Mouse (Mus musculus): ENCODE results near the gene Gtpbp3. TPM values are rescaled to one million over a fixed set of nuclear protein-coding genes. Genes with fewer than 3 reads are reported as not detected.
A peak's percentile ranks its signal among the peaks of the same experiment; 100 is the strongest.
"Not testable (repeated sequence)": the region's sequence is repeated elsewhere in the genome, so short reads cannot be mapped to it uniquely, and the experiment has no call there.

Gene Gtpbp3
- polyA plus RNA-seq, 1 experiment from 2014 or later, result 12.5 TPM

- H3K36me3 ChIP-seq (ENCODE audit: control insufficient read depth, insufficient read depth, low read length); ATAC-seq; H3K9me3 ChIP-seq (replicated peaks; ENCODE audit: control insufficient read depth, low read length, poor library complexity, severe bottlenecking); H3K4me1 ChIP-seq (ENCODE audit: control insufficient read depth, insufficient read depth, low read length); H3K4me3 ChIP-seq (ENCODE audit: low read depth, low read length); H3K27me3 ChIP-seq (ENCODE audit: control insufficient read depth, insufficient read depth, low read depth, low read length); H3K9ac ChIP-seq (ENCODE audit: low read depth, low read length); H3K27ac ChIP-seq (ENCODE audit: low read length); H3K4me2 ChIP-seq (ENCODE audit: low read length): not testable (repeated sequence)
- WGBS, result 45% methylated on average over 8 of the region's 10 CpGs
Measured at GRCm38 (mm10) chr8:71519037-71519825, 31.3 kb downstream of the Gtpbp3 start.

DNA sequence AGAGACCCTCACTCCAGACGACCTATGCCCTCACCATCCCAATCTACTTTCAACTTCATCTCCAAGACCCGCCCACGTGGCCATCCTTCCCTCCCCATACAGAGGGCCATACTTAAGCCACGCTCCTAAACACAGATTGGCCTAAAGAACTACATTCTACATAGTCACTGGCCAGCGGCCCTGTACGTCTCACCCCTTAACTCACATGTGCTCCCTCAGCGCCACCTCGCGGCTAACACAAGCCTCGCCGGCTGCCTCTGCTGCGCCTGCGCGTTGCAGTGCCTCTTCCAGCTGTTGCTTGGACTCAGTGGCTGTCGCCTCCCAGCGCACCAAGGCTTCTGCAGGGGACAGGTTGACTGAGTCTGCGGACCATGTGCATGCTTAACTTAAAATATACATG lies 33.7 kb downstream of the Gtpbp3 start:
- 2% methylated on average over 17 of the region's 17 CpGs for WGBS
- no peaks in the 10 kb centered on the region for H3K36me3 ChIP-seq (ENCODE audit: control insufficient read depth, insufficient read depth, low read length)
- H3K4me2 ChIP-seq (ENCODE audit: low read length), result peak overlapping the region; percentile 30; the same call in 1 of the 2 replicates
- ATAC-seq, result peak; percentile 83
- H3K9ac ChIP-seq (ENCODE audit: low read depth, low read length), result no peak overlapping the region
- no peak overlapping the region for H3K27ac ChIP-seq (ENCODE audit: low read length)
- peaks cover 3% of the 10 kb centered on the region; the same call in 1 of the 2 replicates for H3K4me1 ChIP-seq (ENCODE audit: control insufficient read depth, insufficient read depth, low read length)
- H3K27me3 ChIP-seq (ENCODE audit: control insufficient read depth, insufficient read depth, low read depth, low read length), result peaks cover 17% of the 10 kb centered on the region
- no peak overlapping the region for H3K4me3 ChIP-seq (ENCODE audit: low read depth, low read length)
- H3K9me3 ChIP-seq (replicated peaks; ENCODE audit: control insufficient read depth, low read length, poor library complexity, severe bottlenecking), result no peaks in the 10 kb centered on the region

DNA sequence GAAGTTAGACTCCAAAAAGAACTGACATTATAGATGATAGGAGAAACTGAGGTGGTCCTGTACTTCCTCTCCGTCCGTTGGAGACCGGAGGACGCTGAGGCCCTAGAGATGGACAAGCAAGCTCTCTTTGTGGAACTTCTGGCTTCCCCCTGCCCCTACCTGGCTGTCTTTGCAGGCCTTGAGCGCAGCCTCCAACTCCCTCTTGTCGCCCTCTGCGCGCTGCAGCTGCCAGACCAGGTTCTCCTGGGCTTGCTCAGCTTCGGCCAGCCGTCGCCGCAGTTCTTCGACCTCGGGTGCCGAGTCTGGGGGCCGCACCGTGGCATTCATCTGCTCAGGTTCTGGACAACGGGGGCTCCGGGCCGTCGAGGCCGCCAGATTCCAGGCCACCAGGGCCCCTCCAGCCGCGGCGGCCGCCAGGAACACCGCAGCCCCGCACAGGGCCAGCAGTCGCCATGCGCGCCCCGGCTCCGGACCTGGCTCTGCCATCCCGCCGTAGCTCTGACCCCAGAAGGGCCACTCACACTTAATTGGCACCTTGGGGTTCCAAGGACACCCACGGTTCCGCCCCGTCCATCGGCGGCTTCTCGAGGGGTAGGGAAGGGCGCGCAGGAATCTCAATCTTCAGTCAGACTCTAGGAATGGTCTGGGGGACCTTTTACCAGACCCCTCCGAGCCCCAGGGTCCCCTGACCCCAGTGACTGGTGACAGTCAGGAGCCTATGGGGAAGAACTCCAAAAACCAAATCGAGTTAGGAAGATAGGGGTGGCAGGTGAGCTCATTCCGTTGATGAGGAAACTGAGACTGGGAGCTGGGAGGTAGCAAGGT lies 37.5 kb downstream of the Gtpbp3 start, which contains the start of gene Ccdc194:
Gene Ccdc194 (minus strand): TSS at position 486 of the 825 bp plus-strand sequence.
- ATAC-seq, result no peak
- Histone ChIP-seq H3K4me1 (ENCODE audit: control insufficient read depth, insufficient read depth, low read length) (peaks cover 3% of the 10 kb centered on the region; the same call in 1 of the 2 replicates), H3K27ac (ENCODE audit: low read length) (no peak within 1 kb of the TSS), H3K4me2 (ENCODE audit: low read length) (peak within 1 kb of the TSS; percentile 14; the same call in 1 of the 2 replicates), H3K9ac (ENCODE audit: low read depth, low read length) (no peak within 1 kb of the TSS), H3K36me3 (ENCODE audit: control insufficient read depth, insufficient read depth, low read length) (no peaks in the 10 kb centered on the region), H3K9me3 (replicated peaks; ENCODE audit: control insufficient read depth, low read length, poor library complexity, severe bottlenecking) (no peaks in the 10 kb centered on the region), H3K27me3 (ENCODE audit: control insufficient read depth, insufficient read depth, low read depth, low read length) (peaks cover 22% of the 10 kb centered on the region), H3K4me3 (ENCODE audit: low read depth, low read length) (no peak within 1 kb of the TSS)
- 8% methylated on average over 41 of the region's 46 CpGs for WGBS

- Histone ChIP-seq H3K9me3 (replicated peaks; ENCODE audit: control insufficient read depth, low read length, poor library complexity, severe bottlenecking) (no peaks in the 10 kb centered on the region), H3K4me1 (ENCODE audit: control insufficient read depth, insufficient read depth, low read length) (peaks cover 3% of the 10 kb centered on the region; the same call in 1 of the 2 replicates), H3K36me3 (ENCODE audit: control insufficient read depth, insufficient read depth, low read length) (no peaks in the 10 kb centered on the region), H3K4me3 (ENCODE audit: low read depth, low read length) (no peak overlapping the region), H3K27me3 (ENCODE audit: control insufficient read depth, insufficient read depth, low read depth, low read length) (peaks cover 22% of the 10 kb centered on the region), H3K4me2 (ENCODE audit: low read length) (no peak overlapping the region), H3K27ac (ENCODE audit: low read length) (no peak overlapping the region), H3K9ac (ENCODE audit: low read depth, low read length) (no peak overlapping the region)
- 7% methylated on average over 6 of the region's 6 CpGs for WGBS
- ATAC-seq, result no peak
Measured at GRCm38 (mm10) chr8:71526272-71526671, 38.4 kb downstream of the Gtpbp3 start.

- H3K9ac ChIP-seq (ENCODE audit: low read depth, low read length), result no peak overlapping the region
- no peak overlapping the region for H3K4me2 ChIP-seq (ENCODE audit: low read length)
- no peak overlapping the region; the same call in 1 of the 2 replicates for H3K27ac ChIP-seq (ENCODE audit: low read length)
- H3K9me3 ChIP-seq (replicated peaks; ENCODE audit: control insufficient read depth, low read length, poor library complexity, severe bottlenecking), result no peaks in the 10 kb centered on the region
- WGBS, result 44% methylated on average over 3 of the region's 3 CpGs
- peaks cover 3% of the 10 kb centered on the region; the same call in 1 of the 2 replicates for H3K4me1 ChIP-seq (ENCODE audit: control insufficient read depth, insufficient read depth, low read length)
- H3K27me3 ChIP-seq (ENCODE audit: control insufficient read depth, insufficient read depth, low read depth, low read length), result peaks cover 22% of the 10 kb centered on the region
- no peak for ATAC-seq
- H3K4me3 ChIP-seq (ENCODE audit: low read depth, low read length), result no peak overlapping the region
- H3K36me3 ChIP-seq (ENCODE audit: control insufficient read depth, insufficient read depth, low read length), result no peaks in the 10 kb centered on the region
Measured at GRCm38 (mm10) chr8:71527162-71527870, 39.4 kb downstream of the Gtpbp3 start.

DNA sequence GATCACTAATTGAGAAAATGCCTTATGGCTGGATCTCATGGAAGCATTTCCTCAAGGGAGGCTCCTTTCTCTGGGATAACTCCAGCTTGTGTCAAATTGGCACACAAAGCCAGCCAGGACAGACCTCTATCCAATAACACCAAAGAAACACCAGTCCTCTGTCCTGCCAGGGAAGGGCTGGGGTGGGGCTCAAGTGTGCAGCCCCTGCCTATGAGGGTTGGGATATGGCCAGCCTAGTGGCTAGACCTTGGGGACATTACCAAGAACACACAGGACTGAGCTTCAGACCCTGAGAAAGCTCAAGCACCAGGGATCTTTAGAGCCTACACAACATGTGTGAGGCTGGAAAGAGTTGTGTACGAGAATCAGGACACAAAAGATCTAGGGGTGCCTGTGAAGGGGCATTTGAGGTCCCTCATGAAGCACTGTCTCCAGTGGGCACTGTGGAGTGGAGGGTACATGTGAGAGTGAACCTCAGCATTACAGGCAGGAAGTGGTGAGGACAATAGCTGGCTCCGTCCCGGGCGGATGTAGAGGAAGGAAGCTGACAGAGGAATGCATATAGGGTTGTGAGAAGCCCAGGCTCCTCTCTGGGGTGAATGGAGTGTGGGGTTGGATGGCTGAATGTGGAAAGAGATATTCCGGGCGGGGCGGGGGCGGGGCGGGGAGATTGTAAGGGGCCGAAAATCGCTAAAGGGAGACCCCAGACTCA lies 40.6 kb downstream of the Gtpbp3 start:
- Histone ChIP-seq H3K36me3 (ENCODE audit: control insufficient read depth, insufficient read depth, low read length) (no peaks in the 10 kb centered on the region), H3K27me3 (ENCODE audit: control insufficient read depth, insufficient read depth, low read depth, low read length) (peaks cover 22% of the 10 kb centered on the region), H3K27ac (ENCODE audit: low read length) (no peak overlapping the region), H3K9ac (ENCODE audit: low read depth, low read length) (no peak overlapping the region), H3K9me3 (replicated peaks; ENCODE audit: control insufficient read depth, low read length, poor library complexity, severe bottlenecking) (no peaks in the 10 kb centered on the region), H3K4me1 (ENCODE audit: control insufficient read depth, insufficient read depth, low read length) (peaks cover 3% of the 10 kb centered on the region; the same call in 1 of the 2 replicates), H3K4me2 (ENCODE audit: low read length) (no peak overlapping the region), H3K4me3 (ENCODE audit: low read depth, low read length) (no peak overlapping the region)
- WGBS, result 89% methylated on average over 11 of the region's 11 CpGs
- no peak for ATAC-seq

- not testable (repeated sequence) for H3K4me1 ChIP-seq (ENCODE audit: control insufficient read depth, insufficient read depth, low read length); H3K4me3 ChIP-seq (ENCODE audit: low read depth, low read length); H3K9ac ChIP-seq (ENCODE audit: low read depth, low read length); ATAC-seq; H3K27ac ChIP-seq (ENCODE audit: low read length); H3K9me3 ChIP-seq (replicated peaks; ENCODE audit: control insufficient read depth, low read length, poor library complexity, severe bottlenecking); H3K36me3 ChIP-seq (ENCODE audit: control insufficient read depth, insufficient read depth, low read length); H3K4me2 ChIP-seq (ENCODE audit: low read length)
- WGBS, result 71% methylated on average over 5 of the region's 12 CpGs
- H3K27me3 ChIP-seq (ENCODE audit: control insufficient read depth, insufficient read depth, low read depth, low read length), result peaks cover 13% of the 10 kb centered on the region
Measured at GRCm38 (mm10) chr8:71530735-71531467, 43.0 kb downstream of the Gtpbp3 start.
